Mouse (Mus musculus) spleen, postnatal 36 days (tissue): ENCODE results near the gene Opn5.

ENCODE experiments used
- DNase-seq, 2 experiments: peaks; one replicate each; pipeline ENCODE4 v3.0.0; 2022; ENCODE audit warnings: low spot score in 2 of 2, mixed read lengths in 1 of 2

The Opn5 gene

DNA sequence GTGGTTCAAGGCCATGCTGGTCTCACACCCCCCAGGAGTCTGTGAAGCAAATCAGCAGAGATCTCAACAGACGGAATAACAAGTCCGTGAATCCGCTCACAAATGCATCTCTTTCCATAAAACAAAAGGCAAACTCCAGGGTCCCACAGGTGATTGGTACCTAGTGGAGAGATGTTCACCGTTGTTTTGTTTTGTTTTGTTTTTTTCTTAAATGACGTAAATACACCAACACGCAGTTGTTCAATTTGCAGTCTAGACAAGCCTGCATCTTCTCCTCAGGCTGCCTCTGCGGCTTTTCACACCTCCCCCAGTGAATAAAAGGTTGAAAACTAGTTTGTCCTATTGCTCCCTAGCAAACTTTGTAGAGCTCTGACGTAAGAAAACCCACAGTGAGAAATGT, at the start of gene Opn5:
Opn5 (minus strand) TSS at position 101 of the 400 bp plus-strand sequence.
- no peak for DNase-seq

DNA sequence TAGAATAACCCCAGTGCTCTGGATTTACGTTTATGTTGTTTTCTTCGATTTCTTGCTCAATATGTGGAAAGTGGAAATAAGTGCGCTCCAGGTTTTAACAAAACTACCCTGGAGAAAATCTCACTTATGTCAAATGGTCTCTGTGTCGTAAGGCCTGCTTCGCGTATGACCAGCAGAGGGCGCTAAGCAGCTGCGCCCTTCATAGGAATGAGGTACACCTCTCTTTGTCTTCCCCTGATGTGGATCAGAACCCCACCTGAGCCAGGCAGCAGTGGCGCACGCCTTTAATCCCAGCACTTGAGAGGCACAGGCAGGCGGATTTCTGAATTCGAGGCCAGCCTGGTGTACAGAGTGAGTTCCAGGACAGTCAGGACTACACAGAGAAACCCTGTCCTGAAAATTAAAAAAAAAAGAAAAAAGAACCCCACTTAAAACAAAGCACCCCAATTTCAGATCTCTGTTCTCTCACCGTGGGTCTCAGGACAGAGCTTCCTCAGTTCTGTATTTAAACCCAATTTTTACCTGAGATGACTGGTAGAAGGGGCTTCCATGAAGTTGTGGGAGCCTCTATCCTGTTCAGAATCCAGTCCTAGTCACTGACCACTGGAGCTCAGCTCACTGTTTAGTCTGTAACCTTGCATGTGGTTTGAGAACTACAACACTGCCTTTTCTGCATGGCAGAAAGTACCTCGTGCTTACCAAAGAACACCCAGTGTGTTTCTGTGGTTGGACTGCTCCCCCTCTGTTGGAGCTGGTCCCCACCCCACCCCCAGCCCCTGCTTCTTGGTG, 47.6 kb upstream of the Opn5 start:
- DNase-seq = no peak

DNA sequence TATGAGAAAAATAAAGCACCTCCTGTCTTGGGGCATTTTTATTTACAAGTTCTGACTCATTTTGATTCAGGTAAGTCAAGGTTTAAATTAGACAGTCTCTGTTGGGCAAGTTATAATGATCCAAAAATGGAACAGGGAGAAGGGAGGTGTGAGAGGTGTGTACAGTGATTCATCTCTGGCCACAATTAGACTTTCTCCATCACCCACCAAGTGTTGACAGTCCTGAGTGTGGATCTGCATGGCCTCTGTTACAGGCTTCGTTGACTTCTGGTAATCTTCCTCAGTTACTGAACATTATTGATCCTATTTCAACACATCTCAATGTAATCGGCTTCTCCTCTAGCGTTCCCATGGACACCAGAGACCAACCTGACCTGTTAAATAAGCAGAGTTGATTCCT, 32.2 kb upstream of the Opn5 start:
- no peak for DNase-seq

DNA sequence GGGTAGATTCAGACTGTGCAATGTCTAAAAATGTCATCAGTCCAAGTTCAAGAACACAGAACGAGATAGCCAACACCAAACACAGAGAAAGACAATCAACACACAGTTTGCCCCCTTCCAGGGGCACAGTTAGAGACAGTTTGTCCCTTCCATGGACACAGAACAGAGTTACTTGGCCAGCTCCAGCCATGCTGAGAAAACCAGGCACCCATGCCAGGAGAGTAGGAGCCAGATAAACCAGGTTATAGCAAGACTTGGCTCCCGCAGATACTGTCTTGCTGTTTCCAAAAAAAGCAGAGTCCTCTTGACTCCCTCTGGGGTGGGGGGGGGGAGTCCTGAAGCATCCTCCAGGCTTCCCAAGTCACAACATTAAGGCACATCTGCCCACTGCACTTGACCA, 19.0 kb upstream of the Opn5 start:
- DNase-seq = no peak

GRCm38 (mm10) chr17:42613043-42613737, 2.0 kb upstream of the Opn5 start:
- DNase-seq = no peak

DNA sequence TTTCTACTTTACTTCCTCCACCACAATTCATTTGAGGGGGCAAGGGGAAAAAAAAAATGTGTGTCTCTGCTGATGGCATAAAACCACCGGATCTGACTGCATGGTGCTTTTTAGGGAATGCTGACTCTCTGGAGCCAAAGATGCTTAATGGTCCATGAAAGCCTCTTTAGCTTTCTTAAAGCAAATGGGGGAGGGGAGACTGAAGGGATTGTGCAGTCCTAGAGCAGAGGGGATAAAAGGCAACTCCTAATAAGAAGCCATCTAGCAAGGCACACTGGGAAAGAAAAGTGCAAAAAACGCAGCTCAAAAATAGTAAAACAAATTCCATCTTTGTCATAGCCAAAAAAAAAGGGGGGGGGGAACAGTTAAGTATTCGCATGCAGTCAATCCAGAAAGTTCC, 2.9 kb downstream of the Opn5 start:
- no peak for DNase-seq

DNA sequence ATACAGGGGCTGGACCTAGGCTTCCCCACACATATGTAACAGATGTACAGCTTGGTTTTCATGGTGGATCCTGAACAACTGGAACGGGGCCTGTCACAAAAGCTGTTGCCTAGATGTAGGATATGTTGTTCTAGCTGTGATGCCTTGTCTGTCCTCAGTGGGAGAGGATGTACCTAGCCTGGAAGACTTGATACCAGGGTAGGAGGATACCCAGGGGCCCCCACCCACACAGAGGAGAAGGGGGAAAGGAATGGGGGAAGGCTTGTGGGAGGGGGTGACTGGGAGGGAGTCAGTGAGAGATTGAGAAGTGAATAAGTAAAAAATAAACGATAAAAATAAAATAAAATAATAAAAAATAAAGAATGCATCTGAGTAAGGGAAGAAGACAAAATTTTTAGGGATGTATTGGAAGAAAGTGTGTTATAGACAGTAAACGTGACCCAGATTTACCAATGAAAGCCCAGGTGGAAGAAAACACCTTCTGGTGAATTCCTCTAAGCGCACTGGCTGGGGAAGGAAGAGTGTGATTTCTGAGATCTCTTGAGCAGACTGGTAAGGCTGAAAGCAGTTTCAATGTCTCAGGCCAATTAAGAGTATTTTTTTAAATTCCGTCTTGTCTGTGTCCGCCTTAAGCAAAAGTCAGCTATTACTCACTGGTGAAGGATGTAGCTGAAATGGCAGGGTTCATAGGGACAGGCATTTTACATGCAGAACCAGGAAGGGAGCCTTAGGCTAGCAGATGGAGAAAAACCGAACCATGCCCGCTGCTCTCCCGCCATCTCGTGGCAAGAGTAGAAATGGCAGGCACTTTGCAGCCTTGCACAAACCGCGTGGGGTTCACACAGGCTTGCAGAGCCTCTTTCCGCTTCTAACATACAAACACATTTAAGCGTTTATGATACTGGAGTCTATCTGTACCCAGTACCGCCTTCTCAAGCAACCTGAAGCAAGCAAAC, 8.1 kb downstream of the Opn5 start:
- DNase-seq = no peak

DNA sequence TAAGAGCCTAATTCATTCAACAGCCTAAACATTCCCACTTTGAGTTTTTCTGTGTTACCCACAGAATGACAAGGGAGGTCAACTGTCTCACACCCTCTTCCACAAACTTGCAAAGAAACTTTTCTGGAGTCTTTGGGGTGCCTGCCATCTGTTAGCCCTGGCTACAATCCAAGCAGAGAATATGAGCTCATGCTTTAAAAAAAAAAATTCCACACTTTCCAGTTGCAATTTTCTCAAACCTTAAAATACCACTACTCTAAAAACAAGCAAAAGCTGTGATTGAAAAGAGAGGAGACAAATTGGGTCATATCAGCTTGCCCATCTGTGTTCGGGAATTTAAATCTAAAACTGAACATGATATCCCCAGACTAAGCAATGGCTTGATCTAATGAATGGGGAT, 24.7 kb downstream of the Opn5 start:
- no peak for DNase-seq

DNA sequence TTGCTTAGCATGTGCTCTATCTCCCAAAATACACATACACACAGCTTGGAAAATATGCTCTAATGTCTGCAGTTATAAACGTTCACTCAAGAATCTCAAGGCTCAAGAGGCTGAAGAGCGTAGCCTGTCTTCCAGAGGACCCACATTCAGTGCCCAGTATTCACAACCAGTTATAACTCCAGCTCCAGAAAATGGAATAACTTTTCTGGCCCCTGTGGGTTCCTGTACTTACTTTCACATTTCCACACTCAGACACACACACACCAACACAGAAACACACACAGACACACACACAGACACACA, 28.2 kb downstream of the Opn5 start:
- DNase-seq = no peak

DNA sequence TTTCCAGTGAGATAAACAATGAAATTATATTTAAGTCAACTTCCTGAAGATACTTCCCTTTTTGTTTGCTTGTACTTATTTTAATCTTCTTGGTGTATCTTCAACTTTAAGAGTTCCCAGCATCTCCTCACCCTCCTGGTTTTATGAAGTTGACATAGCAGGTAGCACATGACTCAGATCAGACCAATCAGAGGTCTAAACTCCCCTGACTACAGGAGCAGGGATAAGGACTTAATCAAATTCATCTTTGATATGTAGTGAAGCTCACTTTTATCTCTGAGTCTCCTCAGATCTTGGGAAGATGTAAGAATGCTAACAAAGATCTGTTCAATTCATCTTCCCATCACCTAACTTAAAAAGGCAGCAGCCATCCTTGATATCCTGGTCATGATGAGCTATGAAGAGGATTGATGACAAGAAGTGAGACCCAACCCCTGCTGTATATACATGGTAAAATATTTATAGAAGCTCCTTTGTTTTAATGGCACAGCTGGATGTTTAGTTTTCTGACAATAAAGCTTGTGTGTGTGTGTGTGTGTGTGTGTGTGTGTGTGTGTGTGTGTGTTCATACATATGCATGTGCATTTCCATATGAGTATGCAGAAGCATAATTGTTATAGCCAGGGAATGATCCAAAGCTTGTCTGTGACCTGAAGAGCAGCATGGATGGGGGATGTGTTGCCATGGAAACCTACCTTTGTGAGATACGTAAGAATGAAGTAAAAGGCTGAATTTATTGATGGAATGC, 28.7 kb downstream of the Opn5 start:
- no peak for DNase-seq

- no peak for DNase-seq
Observed at GRCm38 (mm10) chr17:42580623-42581022, 30.6 kb downstream of the Opn5 start.

DNA sequence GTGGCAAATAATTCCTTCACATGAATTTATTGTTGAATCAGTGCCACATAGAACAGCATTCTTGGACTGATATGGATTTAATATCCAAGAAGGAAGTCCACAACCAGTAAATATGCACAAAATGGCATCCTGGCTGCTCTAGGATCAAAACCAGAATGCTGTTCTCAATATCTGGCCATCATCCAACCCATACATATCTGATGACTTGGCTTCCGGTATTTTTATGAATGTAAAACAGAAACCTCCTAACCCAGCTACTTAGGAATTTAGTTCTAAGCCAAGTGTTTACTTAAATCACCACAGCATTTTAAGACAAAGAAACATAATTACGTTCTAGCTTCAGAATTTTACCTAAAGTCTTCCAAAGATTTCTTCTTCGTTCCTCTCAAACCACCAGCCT, 31.0 kb downstream of the Opn5 start:
- DNase-seq = no peak

GRCm38 (mm10) chr17:42576671-42577168, 34.5 kb downstream of the Opn5 start:
- no peak for DNase-seq

DNA sequence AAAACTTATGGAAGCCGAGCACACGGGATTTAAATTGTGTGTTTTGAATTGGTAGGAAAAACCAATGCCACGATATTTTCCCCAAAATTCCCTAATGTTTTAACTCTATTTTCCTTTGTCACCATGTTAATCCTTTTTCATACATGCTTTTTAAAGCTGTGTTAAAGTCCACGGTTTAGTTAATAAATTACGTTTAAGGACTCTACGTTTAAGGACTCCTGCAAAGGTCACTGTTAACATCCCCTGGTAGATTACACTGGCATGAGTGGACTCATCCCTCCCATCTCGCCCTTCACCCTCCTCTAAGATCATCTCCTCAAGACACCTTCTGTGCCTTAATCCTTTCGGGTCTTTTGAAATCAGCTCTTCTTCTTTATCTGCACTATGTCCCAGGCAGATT, 37.4 kb downstream of the Opn5 start:
- no peak for DNase-seq

DNA sequence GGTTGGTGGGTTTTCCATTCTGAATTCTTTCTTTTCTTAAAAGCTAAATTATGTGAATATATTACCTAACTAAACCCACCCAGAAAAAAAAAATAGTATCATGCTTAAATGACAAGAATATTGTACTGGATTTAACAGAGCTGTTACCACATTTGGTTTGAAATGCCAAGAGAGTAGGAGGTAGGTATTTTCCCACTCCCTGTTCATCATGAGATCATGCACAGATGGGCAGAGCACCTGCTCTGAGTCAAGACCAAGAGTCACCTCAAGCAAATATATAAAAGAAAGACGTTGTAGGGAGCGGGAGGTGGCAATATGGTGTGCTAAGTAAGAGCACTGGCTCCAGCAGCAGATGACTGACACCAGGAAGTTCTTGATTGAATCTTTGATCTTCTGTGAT, 61.6 kb downstream of the Opn5 start:
- no peak for DNase-seq

DNA sequence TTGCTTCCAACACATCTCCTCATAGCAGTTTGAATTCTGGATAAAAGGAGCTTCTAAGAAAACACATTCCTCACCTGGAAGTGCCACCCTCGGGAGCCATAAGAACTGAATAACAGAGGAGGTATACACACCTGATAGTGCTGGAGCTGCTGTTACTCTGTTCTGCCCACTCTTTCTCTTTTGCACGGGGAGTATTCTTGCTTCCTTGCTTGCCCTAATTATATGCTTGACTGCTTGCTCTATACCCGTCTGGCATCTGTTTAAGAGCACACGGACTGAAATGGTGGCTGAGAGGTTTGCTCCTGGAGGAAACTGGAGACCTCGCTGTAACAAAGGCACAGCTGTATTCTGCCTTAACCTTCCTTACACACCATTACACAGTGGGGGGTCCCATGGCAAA, 81.0 kb downstream of the Opn5 start:
- DNase-seq = no peak

- no peak for DNase-seq
Observed at GRCm38 (mm10) chr17:42509356-42510262, 101.6 kb downstream of the Opn5 start.
